Mouse (Mus musculus) telencephalon, adult 2 months (tissue): ENCODE measurements at regions not wholly inside any gene's neighbourhood (a gene's known extent, or its start where the extent isn't known, plus 50 kb on each side); places are given as distances from the start of the nearest gene placed in this dataset.

ENCODE experiments used
- DNase-seq: peaks from one replicate; pipeline ENCODE4 v3.0.0-alpha.2; 2011; ENCODE audit warnings: low read depth, low spot score

GRCm38 (mm10) chr8:50708219-50708911 is 1864.6 kb upstream of the Tenm3 start:
- no peak for DNase-seq

- no peak for DNase-seq
Measured at GRCm38 (mm10) chr8:50704276-50704675, 1860.5 kb upstream of the Tenm3 start.

DNA sequence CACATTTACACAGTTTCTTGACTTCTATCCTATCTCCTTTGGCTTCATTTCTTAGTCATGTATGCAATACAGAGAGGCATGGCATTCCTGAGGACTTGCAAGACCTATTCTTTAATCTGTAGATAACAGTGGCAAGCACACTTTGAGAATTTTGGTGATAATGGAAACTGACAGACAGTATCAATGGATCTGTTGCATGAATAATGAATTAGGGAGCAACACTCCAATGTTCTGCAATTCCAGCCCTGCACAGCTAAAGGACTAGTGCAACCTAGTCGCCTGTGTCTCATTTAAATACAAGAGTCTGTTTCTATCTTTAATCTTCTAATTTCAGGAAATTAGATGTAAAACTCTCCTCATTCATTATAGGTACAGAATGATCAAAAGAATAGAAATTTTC is 1845.3 kb upstream of the Tenm3 start:
- DNase-seq: no peak

DNA sequence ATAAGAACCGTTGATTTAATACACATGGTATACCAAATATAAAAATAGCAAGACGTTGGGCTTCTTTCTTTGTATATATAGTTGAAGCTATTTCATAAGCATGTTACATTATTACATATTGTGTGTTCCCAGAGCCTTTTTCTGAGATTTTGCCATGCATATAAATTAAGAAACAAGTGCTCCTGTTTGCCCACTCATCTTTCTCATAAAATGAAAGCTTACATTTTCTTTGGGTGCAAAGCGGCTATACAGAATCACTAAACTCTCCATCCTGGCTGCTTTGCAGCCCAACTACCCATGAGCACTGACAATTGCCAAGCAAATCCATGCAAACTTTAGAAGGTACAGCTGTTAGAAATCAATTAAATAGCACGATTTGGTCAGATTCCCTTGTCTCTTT is 1821.6 kb upstream of the Tenm3 start:
- DNase-seq: peak; percentile 5
